Mouse (Mus musculus) T-helper 1 cell (primary cell): ENCODE measurements at regions not wholly inside any gene's neighbourhood (a gene's known extent, or its start where the extent isn't known, plus 50 kb on each side); places are given as distances from the start of the nearest gene placed in this dataset.

Experiments
- in situ Hi-C: fragments of 300-600 bp; cut with MboI, MseI; formaldehyde crosslinking; loops from one replicate; pipeline ENCODE4 v1.15.1; 2025; ENCODE audit warnings: high pct_unique_total_duplicates

- in situ Hi-C loops, result no loop called here
Observed at GRCm38 (mm10) chr5:39847187-39847586, 91.9 kb upstream of the Hs3st1 start.

- in situ Hi-C loops, result no loop called here
Observed at GRCm38 (mm10) chr5:39841186-39841585, 85.9 kb upstream of the Hs3st1 start.

GRCm38 (mm10) chr5:39840576-39840975 lies 85.3 kb upstream of the Hs3st1 start:
- in situ Hi-C loops, result no loop called here

GRCm38 (mm10) chr5:39832565-39832964 lies 77.3 kb upstream of the Hs3st1 start:
- in situ Hi-C loops, result no loop called here

GRCm38 (mm10) chr5:39824680-39825079 lies 69.4 kb upstream of the Hs3st1 start:
- in situ Hi-C loops, result no loop called here

GRCm38 (mm10) chr5:39806643-39807042 lies 51.4 kb upstream of the Hs3st1 start:
- in situ Hi-C loops, result no loop called here
